Mouse (Mus musculus): Measurements from ENCODE around the gene Mn1.
A peak's percentile ranks its signal among the peaks of the same experiment; 100 is the strongest.

Gene Mn1

DNA sequence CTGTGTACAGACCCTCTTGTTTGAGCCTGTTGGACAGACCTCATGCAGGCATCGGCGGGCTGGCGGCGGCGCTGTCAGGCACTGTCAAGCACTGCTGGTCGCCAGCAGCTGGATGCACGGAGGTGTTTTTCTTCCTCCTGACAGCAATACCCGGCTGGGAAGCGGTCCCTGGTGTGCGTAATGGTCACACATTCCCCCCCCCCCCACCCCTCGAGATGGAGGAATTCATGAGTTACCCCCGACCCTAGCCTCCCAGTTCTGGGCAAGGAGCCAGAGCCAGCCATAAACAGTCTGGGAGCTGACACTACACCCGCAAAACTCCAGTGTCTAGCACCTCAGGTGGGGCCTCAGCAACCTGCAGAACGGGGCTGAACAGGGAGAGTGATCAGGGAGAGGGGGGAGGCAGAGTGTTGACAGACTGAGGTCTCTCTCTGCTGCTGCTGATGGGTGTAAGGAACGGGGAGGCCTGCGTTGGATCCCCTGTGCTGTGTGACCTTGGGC, 17.2 kb downstream of the Mn1 start:
- peak; percentile 32 to 51 for DNase-seq

DNA sequence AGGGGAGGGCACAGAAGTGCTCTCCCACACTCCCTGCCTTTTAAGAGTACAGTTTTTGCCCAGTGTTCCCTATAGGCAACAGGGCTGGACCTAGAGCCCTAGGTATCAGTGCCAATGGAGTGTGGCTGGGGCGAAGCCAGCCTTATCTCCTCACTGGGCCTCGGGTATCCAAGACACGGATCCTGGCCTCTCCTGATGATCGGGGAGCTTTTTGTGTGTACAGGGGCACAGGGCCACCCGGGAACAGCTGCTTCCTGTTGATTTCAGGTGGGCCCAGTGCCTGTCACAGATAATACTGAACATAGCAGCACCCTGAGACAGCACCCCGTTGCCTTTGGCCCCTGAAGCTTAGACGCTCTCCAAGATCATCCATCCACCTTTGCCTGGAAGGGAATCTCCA, 19.1 kb downstream of the Mn1 start:
- no peak for DNase-seq

DNA sequence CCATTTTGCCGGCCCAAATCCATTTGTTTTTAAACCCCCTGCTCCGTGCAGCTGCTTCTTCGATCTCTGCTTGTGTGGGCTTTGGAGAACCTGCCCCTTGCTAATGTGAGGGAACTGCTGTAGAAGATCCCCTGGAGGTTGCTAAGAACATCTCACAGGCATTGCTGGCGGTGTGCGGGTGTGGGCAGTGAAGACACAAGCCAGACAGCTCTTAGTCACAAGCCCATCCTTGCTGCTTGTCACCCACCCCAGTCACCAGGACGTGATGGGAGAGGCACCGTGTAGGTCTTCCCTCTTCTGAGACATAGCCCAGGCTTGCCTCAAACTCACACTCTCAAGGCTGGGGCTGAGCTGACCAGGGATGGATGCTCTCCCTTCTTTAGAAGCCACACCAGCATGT, 20.0 kb downstream of the Mn1 start:
- DNase-seq = no peak

DNA sequence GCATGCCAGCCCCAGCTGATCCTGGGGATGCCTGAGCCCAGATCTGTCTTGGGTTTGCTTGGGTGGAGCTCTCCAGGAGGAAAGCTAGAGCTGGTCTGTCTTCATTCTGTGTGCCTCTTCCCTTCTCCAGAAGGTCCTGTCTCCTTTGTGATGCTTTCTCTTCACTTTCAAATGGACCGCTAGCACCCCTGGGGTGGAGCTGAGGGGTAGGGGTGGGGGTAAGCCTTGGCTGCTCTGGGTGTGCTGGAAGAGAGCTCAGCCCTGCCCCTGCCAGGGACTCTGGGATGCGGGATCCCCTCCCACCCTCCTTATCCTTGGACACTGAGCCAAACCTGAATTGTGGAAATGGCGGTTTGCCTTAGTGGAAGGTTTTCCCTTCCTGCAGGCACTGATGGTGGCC, 21.2 kb downstream of the Mn1 start:
- no peak for DNase-seq

DNA sequence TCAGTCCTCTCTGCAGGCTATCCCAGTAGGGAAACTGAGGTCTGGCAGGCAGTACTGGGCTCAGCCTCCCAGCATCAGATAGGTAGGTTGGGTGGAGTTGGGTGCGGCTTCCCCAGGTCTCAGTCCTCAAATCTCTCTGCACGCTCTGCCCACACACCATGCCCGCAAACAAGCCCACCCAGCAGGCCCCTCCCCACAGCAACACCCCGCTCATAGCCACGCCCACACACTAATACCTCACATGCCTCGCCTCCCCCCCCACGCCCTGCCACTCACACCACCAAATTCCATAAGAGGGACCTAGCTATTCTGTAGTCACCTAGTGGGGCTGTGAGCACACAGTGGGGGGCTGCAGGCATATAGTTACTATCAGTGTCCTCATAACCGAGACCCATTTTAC, 21.7 kb downstream of the Mn1 start:
- no peak for DNase-seq

DNA sequence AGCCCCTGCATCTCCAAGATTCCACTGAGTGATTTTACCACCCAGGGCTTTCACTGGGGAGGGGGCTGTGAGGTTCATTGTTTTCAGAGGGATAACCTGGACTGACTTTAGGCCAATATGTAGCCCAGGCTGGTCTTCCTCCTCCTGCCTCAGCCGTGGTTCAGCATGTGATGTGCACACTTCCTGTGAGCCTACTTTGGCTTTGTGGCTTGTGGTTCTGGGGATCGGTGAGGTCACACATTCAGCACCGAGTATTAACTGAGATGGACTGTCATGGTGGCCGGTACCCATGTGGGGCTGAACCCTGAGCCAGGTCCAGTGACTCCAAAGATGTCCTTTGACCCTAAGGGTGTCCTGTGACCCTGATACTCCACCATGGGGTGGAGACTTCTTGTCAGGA, 23.1 kb downstream of the Mn1 start:
- DNase-seq = no peak

DNA sequence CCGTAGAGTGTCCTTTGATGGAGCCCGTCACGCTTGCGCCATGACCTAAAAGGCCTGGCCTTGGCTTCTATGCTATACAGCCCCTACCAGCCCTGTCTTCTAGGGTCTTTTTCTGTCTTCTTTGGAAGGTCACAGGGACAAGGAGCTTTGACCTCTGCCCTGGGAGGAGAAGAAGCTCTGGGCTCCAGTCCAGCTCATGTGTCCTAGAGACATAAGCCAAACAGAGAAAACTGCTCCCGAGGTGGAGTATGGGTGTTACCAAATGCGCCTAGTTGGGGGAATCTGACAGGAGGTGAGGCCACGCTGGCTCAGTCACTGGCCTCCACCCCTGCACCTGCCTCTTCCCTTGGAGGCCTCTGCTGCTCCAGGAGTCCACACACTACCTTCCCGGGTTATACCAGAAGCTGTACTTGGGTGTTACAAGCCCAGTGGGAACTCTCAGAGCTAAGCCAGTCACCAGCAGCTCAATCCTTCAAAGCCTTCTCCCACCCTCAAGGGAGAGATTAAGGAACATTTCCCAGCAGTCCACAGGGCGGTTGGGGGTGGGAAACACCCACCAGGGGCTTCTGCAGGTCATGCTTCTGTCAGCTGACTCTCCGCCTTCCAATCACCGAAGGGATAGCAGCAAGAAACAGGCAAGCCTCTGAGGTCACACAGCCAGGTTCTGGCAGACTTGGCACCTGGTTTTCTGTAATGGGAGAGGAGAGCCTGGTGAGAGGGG, 25.1 kb downstream of the Mn1 start:
- no peak for DNase-seq

DNA sequence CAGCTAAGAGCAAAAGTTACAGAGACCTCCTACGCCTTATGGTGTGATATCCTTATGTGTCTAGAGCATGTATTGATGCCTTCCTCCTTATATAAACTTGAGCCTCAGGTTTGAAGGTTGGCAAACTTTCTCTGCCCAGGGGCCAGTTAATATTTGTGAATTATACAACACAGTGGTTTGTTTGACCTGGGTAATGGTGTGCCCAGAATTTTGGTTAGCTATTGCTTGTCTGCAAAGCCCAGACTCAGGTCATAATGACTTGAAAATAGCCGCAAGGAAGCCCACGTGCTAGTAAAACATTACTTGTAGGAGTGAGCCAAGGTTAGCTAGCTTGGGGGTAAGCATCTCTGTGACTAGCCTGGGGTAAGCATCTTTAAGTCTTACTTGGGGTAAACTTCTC, 26.5 kb downstream of the Mn1 start:
- no peak for DNase-seq

DNA sequence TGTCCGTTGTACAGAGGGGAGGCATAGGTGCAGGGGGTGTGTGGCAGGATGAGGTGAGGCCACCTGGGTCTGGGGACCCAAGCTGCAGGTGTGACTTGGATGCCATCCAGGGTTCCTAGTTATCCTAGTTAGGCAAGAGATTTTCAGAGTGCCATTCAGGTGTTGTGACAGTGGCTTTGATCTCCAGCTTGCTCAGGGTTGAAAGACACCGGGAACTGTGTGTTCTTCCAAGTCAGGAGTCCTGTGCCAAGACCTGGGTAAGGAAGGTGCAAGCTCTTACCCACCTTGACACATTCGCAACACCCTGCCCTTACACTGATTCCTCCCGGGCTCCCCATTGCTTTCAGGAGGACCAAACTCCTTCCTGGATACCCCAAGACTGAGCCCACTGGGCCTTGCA, 27.2 kb downstream of the Mn1 start:
- DNase-seq = no peak

DNA sequence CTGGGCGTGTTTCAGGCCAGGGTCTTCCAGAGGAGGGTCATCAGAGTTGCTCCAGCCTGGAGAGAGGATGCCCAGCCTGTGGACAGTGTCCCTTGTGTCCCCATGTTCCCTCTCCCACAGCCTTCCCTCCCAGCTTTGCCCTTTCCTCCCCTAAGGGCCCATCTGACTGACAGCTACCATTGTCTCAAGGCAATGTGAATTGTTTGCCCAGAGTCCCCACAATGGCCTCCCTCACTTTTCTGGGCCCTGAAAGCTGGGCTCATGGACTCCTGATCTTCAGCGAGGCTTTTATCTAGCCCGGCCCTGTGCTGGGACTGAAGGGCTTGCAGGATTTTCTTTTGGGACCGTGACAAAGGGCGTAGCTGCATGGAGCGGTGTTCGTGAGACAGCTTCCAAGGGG, 29.5 kb downstream of the Mn1 start:
- DNase-seq = no peak

DNA sequence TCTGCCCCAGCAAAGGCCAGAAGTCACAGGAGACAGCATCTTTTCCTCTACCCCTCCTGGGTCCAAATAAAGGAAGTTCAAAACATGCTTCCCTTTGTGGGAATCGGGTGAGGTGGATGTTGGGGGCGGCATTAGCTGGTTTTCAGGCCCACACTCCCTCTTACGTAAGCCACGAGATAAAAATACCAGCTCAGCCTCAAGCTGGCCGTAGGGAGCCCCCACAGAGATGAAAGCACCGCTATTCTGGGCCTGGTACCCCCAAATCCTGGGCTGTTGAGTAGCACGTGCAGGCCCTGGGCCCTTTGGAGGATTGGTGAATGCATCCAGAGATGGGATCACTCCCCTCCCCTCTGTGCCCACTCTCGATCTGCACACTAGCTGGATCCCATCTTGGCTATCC, 32.5 kb downstream of the Mn1 start:
- no peak for DNase-seq

DNA sequence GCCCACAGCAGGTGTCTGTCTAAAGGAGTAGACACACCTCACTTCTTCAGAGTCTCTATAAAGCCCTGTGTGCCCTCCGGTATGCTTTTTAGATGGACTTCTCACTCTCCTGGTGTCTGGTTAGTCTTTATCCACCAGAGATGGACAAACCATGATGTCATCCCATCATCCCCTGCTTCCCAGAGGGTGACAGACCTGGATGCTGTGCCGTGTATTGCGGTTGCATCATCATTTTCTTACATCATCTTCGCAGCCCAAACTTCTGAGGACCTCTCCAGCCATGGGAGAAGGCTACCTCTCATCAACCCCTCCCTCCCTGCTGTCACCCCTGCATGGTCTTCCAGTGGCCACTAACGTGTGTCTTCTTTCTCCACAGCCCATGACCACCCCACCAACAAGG, 37.1 kb downstream of the Mn1 start:
- no peak for DNase-seq

DNA sequence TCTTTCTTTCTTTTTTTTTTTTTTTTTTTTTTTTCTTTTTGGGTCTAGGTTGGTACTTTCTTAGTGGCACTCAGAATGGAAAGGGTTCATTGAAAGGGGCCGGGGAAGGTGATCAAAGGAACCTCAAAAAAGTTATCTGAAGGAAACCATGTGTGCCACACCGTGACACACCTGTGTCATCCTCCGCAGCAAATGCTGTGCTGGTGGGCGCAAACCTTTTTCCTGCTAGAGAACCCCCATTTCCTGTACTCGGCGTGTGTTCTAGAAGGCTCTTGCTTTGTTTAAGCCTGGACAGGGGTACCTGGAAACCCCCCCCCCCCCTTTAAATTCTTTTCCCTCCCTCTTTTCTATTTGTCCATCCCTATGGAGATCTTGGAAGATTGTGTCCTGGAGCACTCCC, 37.7 kb downstream of the Mn1 start:
- no peak for DNase-seq

DNA sequence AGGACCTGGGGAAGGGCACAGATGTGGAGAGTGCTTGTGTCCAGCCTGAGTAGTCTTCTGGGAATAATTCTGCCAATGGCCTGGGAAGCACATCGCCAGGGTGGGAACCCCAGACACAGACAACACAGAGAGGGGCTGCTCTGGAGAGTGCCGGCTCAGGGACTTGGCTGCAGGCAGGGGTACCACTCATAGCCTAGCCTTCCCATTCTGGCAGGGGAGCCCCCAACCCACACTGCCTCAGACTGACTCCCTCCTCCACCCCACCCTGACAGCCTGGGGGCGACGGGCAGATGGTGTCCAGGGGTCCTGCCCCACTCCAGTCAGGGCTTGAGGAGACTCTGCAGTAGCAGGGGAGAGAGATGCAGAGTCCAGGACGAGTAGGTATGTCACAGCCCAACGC, 41.5 kb downstream of the Mn1 start:
- DNase-seq = no peak

DNA sequence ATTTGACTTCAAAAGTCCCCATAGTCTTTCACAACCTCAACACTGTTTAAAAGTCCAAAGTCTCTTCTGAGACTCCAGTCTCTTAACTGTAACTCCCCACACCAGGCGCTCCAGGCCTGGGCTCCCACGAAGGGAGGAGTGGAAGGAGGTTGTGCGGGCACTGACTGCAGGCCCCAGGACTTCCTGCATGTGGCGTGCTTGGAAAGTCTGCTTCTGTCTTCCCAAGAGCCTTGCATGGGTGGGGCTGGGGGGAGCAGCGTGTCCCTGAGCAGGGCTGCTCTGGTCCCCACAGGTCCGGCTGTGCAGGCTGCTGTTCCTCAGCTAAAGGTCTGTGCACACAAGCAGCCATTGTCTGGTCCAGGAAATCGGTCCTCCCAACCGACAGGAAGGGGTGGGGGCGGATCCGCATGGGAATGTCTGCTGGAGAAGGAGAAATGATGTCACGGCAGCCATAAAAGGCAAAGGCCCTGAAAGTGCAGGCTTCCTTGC, 48.7 kb downstream of the Mn1 start:
- peak; percentile 77 to 88 for DNase-seq

DNA sequence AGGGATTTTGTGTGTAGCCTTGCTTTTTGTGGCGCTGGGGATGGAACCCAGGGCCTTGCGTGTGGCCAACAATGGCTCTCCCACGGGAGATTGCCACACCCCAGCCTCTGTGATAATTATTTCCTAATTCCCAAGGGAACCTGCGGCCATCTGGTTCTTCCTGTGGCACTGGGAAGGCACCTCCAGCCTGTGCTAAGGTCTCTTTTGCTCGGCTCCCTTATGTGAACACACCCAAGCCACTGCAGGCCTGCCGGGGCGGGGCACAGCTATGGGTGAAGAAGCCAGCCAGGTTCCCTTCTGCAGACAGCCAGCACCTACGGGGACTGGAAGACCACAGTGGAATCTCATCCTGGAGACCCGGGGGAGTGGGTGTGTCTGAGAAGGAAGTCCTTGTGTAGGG, 49.3 kb downstream of the Mn1 start:
- no peak for DNase-seq

DNA sequence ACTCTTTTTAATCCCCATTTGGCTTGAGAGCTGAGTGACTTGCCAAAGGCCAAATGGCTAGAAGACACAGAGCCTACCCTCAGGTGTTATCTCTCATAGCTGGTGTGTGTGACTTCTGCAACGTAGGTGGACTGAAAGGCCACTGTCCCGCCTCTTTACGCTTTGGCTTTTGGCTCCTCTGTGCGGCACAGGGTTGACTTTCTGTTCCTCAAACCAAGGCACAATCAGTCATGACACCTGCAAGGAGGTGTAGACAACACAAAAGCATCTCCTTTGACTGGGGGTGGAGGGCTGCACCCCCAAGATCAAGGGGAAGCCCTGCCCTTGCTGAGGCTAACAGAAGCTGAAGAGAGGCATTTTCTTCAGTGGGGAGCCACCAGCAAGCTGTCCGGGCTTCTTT, 50.5 kb downstream of the Mn1 start:
- DNase-seq = no peak

DNA sequence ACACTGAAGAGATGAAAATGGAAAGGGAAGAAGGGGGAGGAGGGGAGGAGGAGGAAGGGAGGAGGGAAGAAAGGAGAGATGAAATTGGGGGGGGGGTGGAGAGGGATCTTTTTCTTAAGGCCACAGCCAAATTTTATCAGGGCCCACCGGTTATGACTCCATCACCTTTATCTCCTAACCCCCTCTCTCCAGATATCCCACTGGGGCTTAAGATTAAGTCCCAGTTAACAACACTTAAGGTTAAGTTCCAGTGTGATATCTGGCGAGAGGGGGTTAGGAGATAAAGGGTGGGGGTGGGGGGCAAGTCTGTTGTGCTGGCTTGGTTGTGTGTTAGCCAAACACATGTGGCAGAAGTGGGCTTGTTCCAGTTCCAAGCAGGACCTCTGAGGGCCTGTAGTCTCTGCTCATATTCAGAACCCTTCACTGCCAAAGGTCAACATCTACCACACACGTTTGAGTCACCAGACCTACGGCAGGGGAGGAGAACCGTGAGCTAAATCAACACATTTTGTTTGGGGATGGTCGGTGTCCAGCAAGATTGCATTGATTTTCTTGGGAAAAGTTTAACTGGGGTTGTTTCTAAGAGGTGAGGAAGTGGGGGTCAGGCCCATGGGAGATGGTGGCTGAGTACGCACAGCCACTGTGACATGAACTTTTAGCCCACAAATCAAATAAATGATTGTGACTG, 52.2 kb downstream of the Mn1 start:
- DNase-seq = no peak

DNA sequence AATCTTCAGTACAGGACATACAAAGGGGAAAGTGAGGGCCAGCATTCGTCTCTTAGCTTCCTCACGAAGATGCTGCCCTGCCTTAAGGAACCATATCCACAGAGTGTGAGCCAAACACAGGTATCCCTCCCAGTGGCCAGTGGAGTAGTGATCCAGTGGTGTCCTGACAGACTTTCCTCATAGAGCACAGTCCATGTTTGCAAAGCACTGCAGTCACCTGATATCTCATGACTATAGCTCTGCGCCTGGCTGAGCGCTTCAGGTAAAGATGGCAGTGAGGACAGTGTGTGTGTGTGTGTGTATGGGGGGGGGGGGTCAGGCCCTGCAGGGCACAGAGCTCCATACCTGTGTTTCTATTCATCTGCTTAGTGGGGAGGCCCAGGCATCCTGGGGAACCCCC, 53.7 kb downstream of the Mn1 start:
- DNase-seq = no peak

DNA sequence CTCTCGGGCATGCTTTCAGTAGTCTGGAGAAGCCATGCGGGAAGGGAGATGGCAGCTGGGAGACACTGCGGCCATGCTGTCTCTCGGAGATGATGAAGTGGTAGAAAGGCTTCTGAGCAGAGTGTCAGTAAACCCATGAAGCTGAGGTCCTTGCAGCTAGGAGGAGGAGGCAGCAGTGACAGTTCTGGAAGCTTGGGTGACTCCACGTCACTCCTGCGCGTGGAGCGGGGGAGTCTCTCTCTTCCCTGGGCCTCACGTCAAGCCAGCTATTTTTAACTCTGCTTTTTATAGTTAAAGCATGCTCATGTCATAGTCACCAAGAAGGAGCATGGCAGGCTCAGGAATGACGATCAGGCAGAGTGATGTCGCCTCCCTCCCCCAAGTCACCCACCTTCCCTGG, 56.3 kb downstream of the Mn1 start:
- DNase-seq = no peak

DNA sequence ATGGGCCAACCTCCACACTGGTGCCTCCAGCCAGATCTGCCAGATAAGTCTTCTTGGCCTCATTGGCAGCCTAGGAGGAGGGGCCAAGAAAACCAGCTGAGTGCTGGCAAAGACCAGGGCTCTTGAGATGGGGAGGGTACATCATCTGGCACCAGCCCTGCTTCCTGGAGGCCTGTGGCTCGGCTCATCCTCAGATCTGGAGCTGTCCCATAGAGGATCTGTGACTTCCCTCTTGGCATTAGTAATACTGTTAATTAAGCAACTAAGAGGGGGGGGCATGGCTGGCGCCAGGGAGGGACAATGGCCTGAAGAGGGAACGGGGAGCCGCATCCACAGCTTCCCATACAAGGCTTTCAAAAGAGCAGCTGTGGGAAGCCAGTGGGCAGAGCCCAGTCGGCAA, 58.6 kb downstream of the Mn1 start:
- DNase-seq = no peak

DNA sequence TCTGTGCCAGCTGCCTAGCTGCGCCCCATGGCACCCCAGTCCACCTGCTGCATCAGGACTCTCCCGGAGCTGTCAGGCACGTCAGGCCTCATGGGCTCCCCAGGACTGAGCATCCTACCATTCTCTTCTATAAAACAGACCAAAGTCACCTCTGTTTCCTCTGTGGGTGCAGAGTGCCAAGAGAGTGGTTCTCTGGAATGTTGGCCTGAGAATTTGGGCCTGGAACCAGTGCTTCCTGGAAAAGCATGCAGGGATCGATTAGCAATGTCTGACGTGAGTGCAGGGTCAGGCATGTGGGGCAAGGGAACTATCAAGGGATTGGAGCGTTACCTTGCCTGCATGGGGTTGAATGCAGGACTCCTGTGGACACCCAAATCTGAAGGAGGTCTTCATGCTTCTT, 59.0 kb downstream of the Mn1 start:
- DNase-seq = no peak

DNA sequence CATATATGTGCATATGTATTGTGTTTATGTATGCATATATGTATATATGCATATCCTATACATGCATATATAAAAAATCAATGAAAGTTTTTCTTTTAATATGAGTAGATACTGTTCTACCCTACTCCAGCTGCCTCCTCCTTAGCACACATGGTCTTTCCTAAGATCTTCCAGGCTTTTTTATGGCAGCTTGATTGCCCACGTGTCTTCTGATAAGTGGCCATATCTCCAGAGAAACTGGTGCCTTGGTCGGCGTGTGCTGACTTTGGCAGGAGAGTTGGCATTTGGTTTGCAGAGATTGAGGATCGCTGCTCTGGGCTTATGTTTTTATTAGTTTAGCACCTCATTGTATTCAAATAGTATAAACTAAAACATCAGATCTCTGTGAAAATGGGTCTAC, 68.7 kb downstream of the Mn1 start:
- no peak for DNase-seq

DNA sequence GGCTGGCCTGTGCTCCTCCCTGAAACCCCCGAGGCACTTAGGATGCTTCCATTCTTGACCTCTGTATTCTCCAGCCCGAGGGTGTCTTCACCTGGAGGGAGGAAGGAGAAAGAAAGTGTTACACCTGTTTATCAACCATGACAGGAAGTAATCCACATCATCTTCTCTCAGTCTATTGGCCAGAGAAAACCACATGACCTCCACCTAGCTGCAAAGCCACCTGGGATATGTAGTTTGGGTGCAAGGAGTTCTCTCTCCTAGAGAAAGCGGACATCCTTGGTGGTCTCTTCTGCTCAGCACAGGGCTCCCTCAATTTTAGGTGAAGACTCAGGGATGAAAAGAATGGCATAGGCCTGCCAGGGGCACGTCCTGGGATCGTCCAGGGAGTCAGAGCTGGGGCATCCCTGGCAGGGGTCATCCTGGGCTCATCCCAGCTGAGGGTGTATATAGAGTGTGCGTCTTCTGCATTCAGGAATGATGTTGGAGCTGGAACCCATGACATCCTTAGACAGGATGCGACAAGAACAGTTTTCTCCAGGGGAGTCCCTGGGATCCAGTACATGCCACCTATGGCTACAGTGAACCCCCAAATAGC, 72.0 kb downstream of the Mn1 start:
- DNase-seq = no peak

Data from lung, postnatal 4 days (tissue).